Mouse (Mus musculus) C2C12 (cell line): ENCODE measurements around the gene Gabra1. TPM values are rescaled to one million over a fixed set of nuclear protein-coding genes. Genes with fewer than 3 reads are reported as not detected.

Source experiments
- H3K27me3 ChIP-seq: one replicate; pipeline ENCODE4 v1.6.1; 2011; ENCODE audit not compliant: control insufficient read depth, insufficient read depth, insufficient read length
- H3K36me3 ChIP-seq: one replicate; pipeline ENCODE4 v1.6.1; 2011; ENCODE audit not compliant: control insufficient read depth, insufficient read depth
- H3K4me3 ChIP-seq: one replicate; pipeline ENCODE4 v1.5.1; 2011; ENCODE audit warnings: mild to moderate bottlenecking, control low read depth; ENCODE audit not compliant: poor library complexity, insufficient read depth, severe bottlenecking
- H3K79me2 ChIP-seq: one replicate; pipeline ENCODE4 v1.6.1; 2011; ENCODE audit not compliant: control insufficient read depth, insufficient read depth
- H3K79me3 ChIP-seq: one replicate; pipeline ENCODE4 v1.6.1; 2011; ENCODE audit warnings: low read depth, control low read depth
- H3ac ChIP-seq: one replicate; pipeline ENCODE3; 2011; ENCODE audit warnings: low read depth; ENCODE audit not compliant: control insufficient read depth, insufficient read length
- CEBPB ChIP-seq: IDR thresholded peaks from one replicate; pipeline ENCODE4 v1.6.1; 2011; ENCODE audit warnings: low read depth, mild to moderate bottlenecking, control low read depth, moderate library complexity
- CTCF ChIP-seq: IDR thresholded peaks from one replicate; pipeline ENCODE4 v1.5.1; 2011; ENCODE audit not compliant: control insufficient read depth, insufficient read depth, insufficient read length
- FOSL1 ChIP-seq: IDR thresholded peaks from one replicate; pipeline ENCODE4 v1.8.0; 2011; ENCODE audit warnings: mild to moderate bottlenecking, low read length; ENCODE audit not compliant: poor library complexity, insufficient read depth, severe bottlenecking
- MAX ChIP-seq: IDR thresholded peaks from one replicate; pipeline ENCODE4 v1.6.1; 2011; ENCODE audit warnings: mild to moderate bottlenecking, control low read depth
- MYOD1 ChIP-seq: IDR thresholded peaks from one replicate; pipeline ENCODE4 v1.6.1; 2011; ENCODE audit warnings: low read depth; ENCODE audit not compliant: control insufficient read depth, insufficient read length
- MYOG ChIP-seq: IDR thresholded peaks from one replicate; pipeline ENCODE4 v1.6.1; 2011; ENCODE audit not compliant: control insufficient read depth, insufficient read length; ENCODE audit errors: extremely low read depth
- USF1 ChIP-seq: IDR thresholded peaks from one replicate; pipeline ENCODE4 v1.6.1; 2011; ENCODE audit warnings: low read depth, mild to moderate bottlenecking, control low read depth, moderate library complexity
- long read RNA-seq, 2 experiments: library from polyadenylated mRNA; unstranded; transcript quantifications; one replicate each; pipeline ENCODE4 v2.0.0; 2019 to 2020
- polyA plus RNA-seq: library from polyadenylated mRNA; unstranded; fragments of >200 nt; fragmentation: generic; extraction: Trizol; gene quantifications from one replicate; pipeline ENCODE4 v1.2.1, GENCODE M21; 2012; ENCODE audit warnings: missing spikeins

Gabra1 gene
- polyA plus RNA-seq = 0.92 TPM
- long read RNA-seq, experiment 1 = 0 reads
- long read RNA-seq, experiment 2, full-length matches to known transcripts = 1 of 1 reads
- long read RNA-seq, experiment 2, partial matches to known transcripts = 0 of 1 reads
- long read RNA-seq, experiment 2, other reads (novel, unspliced or antisense) = 0 of 1 reads

DNA sequence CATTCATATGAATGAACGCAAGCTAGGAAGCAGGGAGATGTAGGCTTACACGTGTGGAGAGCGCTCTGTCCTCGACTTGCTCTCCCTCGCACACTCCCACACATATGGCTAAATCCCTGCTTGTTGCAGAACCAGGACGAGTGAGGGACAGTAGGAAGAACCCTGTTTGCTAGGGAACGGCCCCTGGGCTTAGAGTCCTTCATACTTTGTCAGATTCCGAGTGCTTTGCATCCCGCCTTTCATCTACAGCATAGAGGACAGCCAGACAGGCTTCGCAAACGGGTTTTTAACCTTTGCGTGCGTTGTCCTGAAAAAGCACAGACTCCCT, at the start of gene Gabra1:
Gene Gabra1, minus strand, starts transcription at position 106 of the 328 bp plus-strand sequence.
- Histone ChIP-seq H3K4me3 (peak within 1 kb of the TSS; percentile 15), H3K79me2 (no peaks in the 10 kb centered on the region), H3K79me3 (no peaks in the 10 kb centered on the region), H3K27me3 (no peaks in the 10 kb centered on the region), H3ac (peak within 1 kb of the TSS; percentile 71), H3K36me3 (no peaks in the 10 kb centered on the region)
- TF ChIP-seq USF1 (no peak), MAX (no peak), CEBPB (no peak), MYOD1 (no peak), MYOG (no peak), CTCF (no peak), FOSL1 (no peak)

DNA sequence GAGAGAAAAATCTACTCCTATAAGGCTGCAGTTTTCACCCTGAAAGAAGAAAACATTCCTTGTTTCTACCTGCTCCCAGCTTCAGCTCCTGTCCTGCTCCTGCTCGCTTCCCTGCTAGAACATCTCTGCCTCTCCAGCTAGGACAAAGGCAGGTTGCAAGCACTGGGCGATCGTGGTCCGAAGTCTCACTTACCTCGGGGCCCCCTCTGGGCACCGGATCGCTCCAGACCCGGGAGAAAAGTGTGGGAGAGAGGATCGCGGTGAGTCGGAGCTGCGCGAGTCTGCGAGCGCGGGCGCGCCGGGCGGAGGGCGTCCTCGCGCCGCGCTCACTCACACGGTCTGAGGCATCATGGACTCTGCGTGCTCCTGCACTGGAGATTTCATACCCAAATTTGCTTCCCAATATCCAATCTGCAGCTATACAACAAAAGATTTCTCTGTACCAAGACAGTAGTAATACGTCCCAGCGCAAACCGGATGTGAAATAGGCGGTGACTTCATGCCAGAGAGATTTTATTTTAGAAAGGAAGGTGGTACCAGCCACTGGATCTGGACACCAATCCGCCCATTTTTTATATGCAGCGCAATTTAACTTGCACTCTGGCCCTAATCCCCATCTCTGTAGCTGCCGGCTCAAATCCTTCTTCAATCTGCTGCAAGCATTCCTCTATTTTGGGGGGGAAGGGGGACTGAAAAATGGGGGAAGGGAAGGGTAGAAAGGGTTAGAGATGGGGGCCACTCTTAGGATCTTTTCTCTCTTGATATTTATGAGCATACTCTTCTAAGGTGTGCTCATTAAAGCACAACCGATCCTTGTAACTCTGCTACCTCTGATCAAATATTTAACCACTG, 531 bp downstream of the Gabra1 start:
- Histone ChIP-seq H3ac (peak overlapping the region; percentile 71), H3K79me3 (no peaks in the 10 kb centered on the region), H3K79me2 (no peaks in the 10 kb centered on the region), H3K36me3 (no peaks in the 10 kb centered on the region), H3K4me3 (peak overlapping the region; percentile 15), H3K27me3 (no peaks in the 10 kb centered on the region)
- TF ChIP-seq MYOG = no peak
- no peak for TF ChIP-seq MAX
- TF ChIP-seq USF1 = no peak
- no peak for TF ChIP-seq FOSL1
- TF ChIP-seq MYOD1 = no peak
- no peak for TF ChIP-seq CTCF
- no peak for TF ChIP-seq CEBPB

DNA sequence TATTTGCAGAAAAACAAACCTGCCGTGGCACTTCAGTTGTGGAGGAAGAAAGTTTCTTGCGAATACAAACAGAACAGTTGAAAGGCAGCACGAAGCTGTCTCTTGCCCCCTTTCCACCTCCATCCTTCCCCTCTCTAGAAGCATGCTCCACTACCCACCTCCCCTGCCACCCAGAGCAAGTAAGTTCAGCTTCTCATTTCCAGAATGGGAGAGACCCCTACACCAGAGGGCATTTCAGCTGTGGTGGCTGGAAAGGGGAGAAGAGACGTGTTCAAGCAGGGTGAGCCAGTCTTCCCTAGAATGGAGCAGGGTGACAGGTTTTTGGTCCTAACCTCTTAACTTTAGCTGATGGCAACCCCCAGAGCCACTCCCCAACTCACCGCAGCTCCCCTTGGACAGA, 1.3 kb downstream of the Gabra1 start:
- Histone ChIP-seq H3ac (no peak overlapping the region), H3K4me3 (no peak overlapping the region), H3K36me3 (no peaks in the 10 kb centered on the region), H3K27me3 (no peaks in the 10 kb centered on the region), H3K79me2 (no peaks in the 10 kb centered on the region), H3K79me3 (no peaks in the 10 kb centered on the region)
- TF ChIP-seq CTCF (no peak), CEBPB (no peak), MAX (no peak), MYOD1 (no peak), MYOG (no peak), USF1 (no peak), FOSL1 (no peak)

DNA sequence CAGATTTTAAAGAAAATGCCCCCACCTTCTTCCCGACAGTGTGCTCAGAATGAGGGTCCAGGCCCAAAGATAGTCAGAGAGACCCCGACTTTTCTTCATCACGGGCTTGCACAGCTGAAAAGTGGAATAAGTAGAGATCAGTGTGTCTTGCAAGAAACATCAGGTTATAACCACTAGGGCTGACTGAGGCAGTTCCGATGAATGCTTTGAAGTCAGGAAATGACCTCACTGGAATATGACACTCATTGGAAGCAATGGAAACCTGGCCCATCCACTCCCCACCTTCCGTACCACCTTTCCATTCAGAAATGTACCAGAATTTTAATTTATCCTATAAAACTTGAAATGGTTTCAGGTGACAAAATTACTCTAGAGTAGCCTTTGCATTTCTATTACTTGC, 3.2 kb downstream of the Gabra1 start:
- H3K79me3 ChIP-seq = no peaks in the 10 kb centered on the region
- H3K36me3 ChIP-seq = no peaks in the 10 kb centered on the region
- no peak for TF ChIP-seq MYOG
- TF ChIP-seq MYOD1 = no peak
- no peak for TF ChIP-seq FOSL1
- TF ChIP-seq CTCF = no peak
- no peak for TF ChIP-seq MAX
- TF ChIP-seq CEBPB = no peak
- TF ChIP-seq USF1 = no peak
- H3K79me2 ChIP-seq = no peaks in the 10 kb centered on the region
- H3ac ChIP-seq = no peak overlapping the region
- H3K4me3 ChIP-seq = no peak overlapping the region
- H3K27me3 ChIP-seq = no peaks in the 10 kb centered on the region

DNA sequence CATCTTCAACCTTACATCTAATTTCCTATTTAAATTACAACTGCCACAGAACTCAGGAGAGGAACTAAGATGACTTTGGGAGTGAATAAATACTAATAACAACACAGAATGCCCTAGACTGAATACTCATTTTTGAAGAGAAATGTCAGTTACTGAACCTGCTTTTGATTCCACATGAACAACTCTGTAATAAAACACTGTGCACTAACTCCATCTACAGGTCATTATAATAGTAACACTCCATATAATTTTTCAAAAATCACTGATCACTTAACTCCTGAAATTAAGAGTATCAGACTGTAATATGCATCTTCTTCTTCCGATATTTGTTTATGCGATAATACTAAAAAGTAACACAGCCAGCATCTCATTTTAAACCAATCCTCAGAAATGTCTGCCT, 4.4 kb downstream of the Gabra1 start:
- TF ChIP-seq FOSL1 (no peak), MYOD1 (no peak), CTCF (no peak), MAX (no peak), USF1 (no peak), MYOG (no peak), CEBPB (no peak)
- H3ac ChIP-seq = no peak overlapping the region

DNA sequence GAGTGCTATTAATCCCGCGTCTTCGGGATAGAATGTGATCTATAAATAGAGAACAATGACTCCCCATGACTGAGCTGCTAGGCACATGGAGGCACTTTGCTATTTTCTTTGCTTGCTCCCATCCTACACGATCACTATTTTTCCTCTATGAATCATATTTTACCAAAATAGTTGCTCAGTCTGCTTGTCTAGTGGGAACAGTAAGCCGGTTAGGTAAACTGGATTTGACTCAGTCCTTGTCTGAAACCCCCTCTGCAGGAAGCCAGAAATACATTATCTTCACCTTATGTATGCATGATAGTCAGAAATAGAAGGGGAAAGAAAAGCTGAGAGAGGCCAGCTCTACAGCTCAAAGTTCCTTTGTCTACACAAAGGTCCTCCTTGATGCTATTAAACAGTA, 31.3 kb downstream of the Gabra1 start:
- H3K36me3 ChIP-seq = no peaks in the 10 kb centered on the region

More for the DNA sequence above, 4.4 kb downstream of the Gabra1 start:
- Histone ChIP-seq H3K79me3 (no peaks in the 10 kb centered on the region), H3K4me3 (no peak overlapping the region), H3K27me3 (no peaks in the 10 kb centered on the region), H3K36me3 (no peaks in the 10 kb centered on the region), H3K79me2 (no peaks in the 10 kb centered on the region)

More for the DNA sequence above, 31.3 kb downstream of the Gabra1 start:
- Histone ChIP-seq H3K27me3 (no peaks in the 10 kb centered on the region), H3K79me3 (no peaks in the 10 kb centered on the region), H3K4me3 (no peak overlapping the region), H3ac (no peak overlapping the region), H3K79me2 (no peaks in the 10 kb centered on the region)
- TF ChIP-seq FOSL1 (no peak), CEBPB (no peak), MYOG (no peak), MAX (no peak), MYOD1 (no peak), USF1 (no peak), CTCF (no peak)
